ENCODE assay signal across 20 mouse cellular contexts in the genomic region with DNA sequence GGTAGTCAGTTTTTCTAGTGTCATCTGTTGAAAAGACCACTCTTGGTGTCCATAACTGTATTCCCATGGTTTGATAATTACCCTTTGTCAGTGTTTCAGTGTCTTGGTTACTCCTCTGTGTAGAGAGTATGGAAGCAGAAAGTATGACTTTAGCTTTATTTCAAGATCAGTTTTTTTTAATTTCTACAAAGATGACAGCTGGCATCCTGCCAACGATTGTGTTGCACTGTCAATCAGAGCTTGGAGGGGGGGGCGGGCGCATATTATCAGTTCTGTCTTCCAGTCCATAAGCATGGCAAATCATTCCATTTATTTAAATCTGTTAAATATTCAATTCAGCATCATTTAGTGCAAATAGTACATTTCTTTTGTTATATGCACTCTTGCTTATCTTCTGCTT. TPM values are rescaled to one million over a fixed set of nuclear protein-coding genes. Genes with fewer than 3 reads are reported as not detected.
DNase-seq lines count a peak whose midpoint lies in the region; ATAC-seq and TF ChIP-seq lines count a peak whose summit lies in the region.
"Had no signal": no experiment of that assay in that cellular context is flagged by ENCODE, and none has a peak within 500 bp of the region (broad histone marks: within the 10 kb centered on the region; RNA-seq: fewer than 3 reads in every experiment).

No protein-coding gene starts in this region.

- no peaks in the 10 kb centered on the region for H3K36me3 ChIP-seq in forebrain, embryonic 15.5 days
- no peaks in the 10 kb centered on the region for H3K36me3 ChIP-seq in forebrain, embryonic 13.5 days (ENCODE audit: poor library complexity, severe bottlenecking)
- H3K36me3 ChIP-seq in midbrain, embryonic 14.5 days (ENCODE audit: control insufficient read depth, insufficient read depth, low read length): no peaks in the 10 kb centered on the region
- H3K36me3 ChIP-seq in midbrain, postnatal 0 days (ENCODE audit: insufficient read depth, low read length): no peaks in the 10 kb centered on the region
- H3K36me3 ChIP-seq in thymus, adult 2 months (ENCODE audit: control insufficient read depth, insufficient read depth, low read length): no peaks in the 10 kb centered on the region
- H3K36me3 ChIP-seq: embryonic facial prominence, embryonic 12.5 days; G1E; heart, embryonic 15.5 days; hindbrain, embryonic 10.5 days had no signal

- no peak overlapping the region for H3K4me2 ChIP-seq in forebrain, embryonic 15.5 days (replicated peaks)
- H3K4me2 ChIP-seq in forebrain, embryonic 13.5 days: no peak overlapping the region
- no peak overlapping the region for H3K4me2 ChIP-seq in midbrain, embryonic 14.5 days (ENCODE audit: low read length)
- no peak overlapping the region for H3K4me2 ChIP-seq in midbrain, postnatal 0 days (ENCODE audit: low read depth, low read length, poor library complexity, severe bottlenecking)
- H3K4me2 ChIP-seq: embryonic facial prominence, embryonic 12.5 days; heart, embryonic 11.5 days; heart, embryonic 15.5 days; hindbrain, embryonic 14.5 days had no signal

- DNase-seq in midbrain, embryonic 14.5 days: peak; percentile 31
- no peak for DNase-seq in midbrain, postnatal 0 days (ENCODE audit: low spot score)
- DNase-seq in thymus, postnatal 14 days: peak; percentile 41
- no peak for DNase-seq in thymus, adult 2 months
- peak; percentile 29 for DNase-seq in naive thymus-derived CD4-positive, alpha-beta T cell, adult 2 months (ENCODE audit: low read depth)
- DNase-seq: adrenal gland, postnatal 10 days; cerebellum, adult 11-12 months; cerebellum, adult 9-10 months; cerebellum, postnatal 25 days; heart, adult 2 months; heart, postnatal 14 days had no signal

- H3K9ac ChIP-seq in forebrain, embryonic 15.5 days (replicated peaks): no peak overlapping the region
- H3K9ac ChIP-seq in forebrain, embryonic 13.5 days: no peak overlapping the region
- H3K9ac ChIP-seq in midbrain, embryonic 14.5 days (replicated peaks; ENCODE audit: low read length): no peak overlapping the region
- H3K9ac ChIP-seq in midbrain, postnatal 0 days (replicated peaks; ENCODE audit: low read length, poor library complexity, severe bottlenecking): no peak overlapping the region
- H3K9ac ChIP-seq: embryonic facial prominence, embryonic 12.5 days; heart, embryonic 15.5 days; hindbrain, embryonic 14.5 days had no signal

- H3K27me3 ChIP-seq in forebrain, embryonic 15.5 days: no peaks in the 10 kb centered on the region
- H3K27me3 ChIP-seq in forebrain, embryonic 13.5 days: no peaks in the 10 kb centered on the region
- no peaks in the 10 kb centered on the region for H3K27me3 ChIP-seq in midbrain, embryonic 14.5 days (ENCODE audit: control insufficient read depth, insufficient read depth, low read length)
- H3K27me3 ChIP-seq in midbrain, postnatal 0 days (ENCODE audit: insufficient read depth, low read length): no peaks in the 10 kb centered on the region
- no peaks in the 10 kb centered on the region for H3K27me3 ChIP-seq in thymus, adult 2 months (ENCODE audit: control insufficient read depth, insufficient read depth, low read length)
- H3K27me3 ChIP-seq: embryonic facial prominence, embryonic 12.5 days; heart, embryonic 15.5 days had no signal

- H3K27ac ChIP-seq in forebrain, embryonic 15.5 days (replicated peaks): no peak overlapping the region
- no peak overlapping the region for H3K27ac ChIP-seq in forebrain, embryonic 13.5 days
- no peak overlapping the region for H3K27ac ChIP-seq in midbrain, embryonic 14.5 days (replicated peaks; ENCODE audit: low read depth, low read length)
- no peak overlapping the region for H3K27ac ChIP-seq in midbrain, postnatal 0 days (ENCODE audit: low read depth, low read length)
- H3K27ac ChIP-seq in thymus, adult 2 months (ENCODE audit: control insufficient read depth, insufficient read depth, low read length): no peak overlapping the region
- H3K27ac ChIP-seq: embryonic facial prominence, embryonic 12.5 days; heart, adult 2 months; heart, embryonic 15.5 days; hindbrain, embryonic 10.5 days; hindbrain, embryonic 14.5 days had no signal

- H3K9me3 ChIP-seq in forebrain, embryonic 15.5 days: no peaks in the 10 kb centered on the region
- no peaks in the 10 kb centered on the region for H3K9me3 ChIP-seq in forebrain, embryonic 13.5 days (replicated peaks)
- no peaks in the 10 kb centered on the region for H3K9me3 ChIP-seq in midbrain, embryonic 14.5 days (ENCODE audit: control insufficient read depth, low read length)
- no peaks in the 10 kb centered on the region for H3K9me3 ChIP-seq in midbrain, postnatal 0 days (ENCODE audit: low read length)
- H3K9me3 ChIP-seq: embryonic facial prominence, embryonic 12.5 days; G1E; heart, embryonic 15.5 days; hindbrain, embryonic 10.5 days had no signal

- no peak for TF ChIP-seq CTCF in midbrain, postnatal 0 days (IDR thresholded peaks at IDR 0.05)
- TF ChIP-seq CTCF in thymus, adult 2 months (IDR thresholded peaks at IDR 0.05; ENCODE audit: borderline replicate concordance, control insufficient read depth, extremely low read depth, insufficient read depth, low read length, poor library complexity): no peak

- no peaks in the 10 kb centered on the region for H3K4me1 ChIP-seq in forebrain, embryonic 15.5 days
- H3K4me1 ChIP-seq in forebrain, embryonic 13.5 days: 0 out of 2 replicates have a peak, but pooled peaks cover under 1% of the 10 kb centered on the region
- H3K4me1 ChIP-seq in midbrain, embryonic 14.5 days (ENCODE audit: control insufficient read depth, insufficient read depth, low read length): no peaks in the 10 kb centered on the region
- H3K4me1 ChIP-seq in midbrain, postnatal 0 days (ENCODE audit: insufficient read depth, low read length): no peaks in the 10 kb centered on the region
- H3K4me1 ChIP-seq in thymus, adult 2 months (replicated peaks; ENCODE audit: control insufficient read depth, insufficient read depth, low read length): peaks cover 20% of the 10 kb centered on the region

- WGBS in forebrain, embryonic 15.5 days: 88% methylated on average over 3 of the region's 3 CpGs
- 90% methylated on average over 3 of the region's 3 CpGs for WGBS in forebrain, embryonic 13.5 days
- 86% methylated on average over 3 of the region's 3 CpGs for WGBS in midbrain, embryonic 14.5 days
- 78% methylated on average over 3 of the region's 3 CpGs for WGBS in midbrain, postnatal 0 days
- WGBS in thymus, adult 2 months: 78% methylated on average over 3 of the region's 3 CpGs

- no peak for TF ChIP-seq POLR2A in thymus, adult 2 months (IDR thresholded peaks at IDR 0.05; ENCODE audit: control insufficient read depth, extremely low read depth, insufficient read depth, low read length, poor library complexity)

- H3K4me3 ChIP-seq in forebrain, embryonic 15.5 days: no peak overlapping the region
- no peak overlapping the region for H3K4me3 ChIP-seq in forebrain, embryonic 13.5 days
- no peak overlapping the region for H3K4me3 ChIP-seq in midbrain, embryonic 14.5 days (replicated peaks; ENCODE audit: low read depth, low read length)
- H3K4me3 ChIP-seq in midbrain, postnatal 0 days (ENCODE audit: low read depth, low read length): no peak overlapping the region
- no peak overlapping the region for H3K4me3 ChIP-seq in thymus, adult 2 months (ENCODE audit: control insufficient read depth, insufficient read depth, low read length)
- H3K4me3 ChIP-seq: embryonic facial prominence, embryonic 12.5 days; heart, adult 2 months; heart, embryonic 15.5 days; hindbrain, embryonic 10.5 days had no signal

- 0 out of 2 replicates have a peak, but pooled peaks have one; percentile 48 for ATAC-seq in forebrain, embryonic 15.5 days (replicated peaks)
- ATAC-seq in forebrain, embryonic 13.5 days: no peak
- no peak for ATAC-seq in midbrain, embryonic 14.5 days (ENCODE audit: low FRiP score, low TSS enrichment)
- no peak for ATAC-seq in midbrain, postnatal 0 days (ENCODE audit: low FRiP score)
- ATAC-seq: intestine, embryonic 16.5 days had no signal

RNA-seq across cellular contexts. Expression of a gene that starts 30.7 kb away (rescaled TPM):
- polyA plus RNA-seq in forebrain, embryonic 15.5 days (2015; fragmentation: Nextera tagmentation; extraction: Ambion mirVana): 113 and 124 TPM in 2 replicates
- polyA plus RNA-seq in forebrain, embryonic 13.5 days (2015; fragmentation: Nextera tagmentation; extraction: Ambion mirVana): 111 and 122 TPM in 2 replicates
- 125 and 207 TPM in 2 replicates for polyA plus RNA-seq in midbrain, embryonic 14.5 days (2014; fragmentation: Nextera tagmentation; extraction: Ambion mirVana)
- 136 and 214 TPM in 2 replicates for total RNA-seq in midbrain, postnatal 0 days (2014; rRNA removed)
- 40.8 and 55.8 TPM in 2 replicates for polyA plus RNA-seq in midbrain, postnatal 0 days (2015; fragmentation: Nextera tagmentation; extraction: Ambion mirVana)
- polyA plus RNA-seq in thymus, adult 2 months (2012; rRNA removed): 31.2 and 37.2 TPM in 2 replicates

Comparison
In these comparisons a context has a peak if more than half of its experiments do, and no peak if none do; other contexts are left out.
1. DNase-seq: peak in midbrain, embryonic 14.5 days (single experiment), thymus, postnatal 14 days (single experiment) and naive thymus-derived CD4-positive, alpha-beta T cell, adult 2 months (single experiment); none in midbrain, postnatal 0 days (single experiment) and thymus, adult 2 months (single experiment).